ENCODE assay signal across 8 mouse cellular contexts in genomic region chr5:121386120-121386909, GRCm38 (mm10). TPM values are rescaled to one million over a fixed set of nuclear protein-coding genes. Genes with fewer than 3 reads are reported as not detected.
DNase-seq lines count a peak whose midpoint lies in the region; ATAC-seq and TF ChIP-seq lines count a peak whose summit lies in the region.

No protein-coding gene starts in this region.

- H3K36me3 ChIP-seq in liver, adult 2 months (ENCODE audit: control insufficient read depth, insufficient read depth, low read length) = no peaks in the 10 kb centered on the region; the same call in 1 of the 2 replicates
- peaks cover 16% of the 10 kb centered on the region; the same call in 1 of the 2 replicates for H3K36me3 ChIP-seq in embryonic facial prominence, embryonic 15.5 days
- peaks cover 6% of the 10 kb centered on the region for H3K36me3 ChIP-seq in intestine, embryonic 15.5 days
- no peaks in the 10 kb centered on the region for H3K36me3 ChIP-seq in midbrain, embryonic 15.5 days (replicated peaks)

- H3K9ac ChIP-seq in liver, adult 2 months (ENCODE audit: low read depth, low read length) = no peak overlapping the region
- H3K9ac ChIP-seq in embryonic facial prominence, embryonic 15.5 days = no peak overlapping the region
- no peak overlapping the region for H3K9ac ChIP-seq in intestine, embryonic 15.5 days
- H3K9ac ChIP-seq in midbrain, embryonic 15.5 days = peak overlapping the region; percentile 69; the same call in 1 of the 2 replicates

- H3K4me1 ChIP-seq in liver, adult 2 months (ENCODE audit: control insufficient read depth, insufficient read depth, low read length) = peaks cover 15% of the 10 kb centered on the region
- H3K4me1 ChIP-seq in embryonic facial prominence, embryonic 15.5 days = peaks cover 27% of the 10 kb centered on the region
- H3K4me1 ChIP-seq in intestine, embryonic 15.5 days (replicated peaks) = peaks cover 14% of the 10 kb centered on the region; the same call in 1 of the 2 replicates
- peaks cover 31% of the 10 kb centered on the region for H3K4me1 ChIP-seq in midbrain, embryonic 15.5 days

- peak overlapping the region; percentile 69 for H3K4me2 ChIP-seq in embryonic facial prominence, embryonic 15.5 days (replicated peaks)
- H3K4me2 ChIP-seq in intestine, embryonic 15.5 days (replicated peaks) = peak overlapping the region; percentile 82
- peak overlapping the region; percentile 68 for H3K4me2 ChIP-seq in midbrain, embryonic 15.5 days

- H3K9me3 ChIP-seq in embryonic facial prominence, embryonic 15.5 days (replicated peaks) = no peaks in the 10 kb centered on the region
- H3K9me3 ChIP-seq in intestine, embryonic 15.5 days = no peaks in the 10 kb centered on the region
- H3K9me3 ChIP-seq in midbrain, embryonic 15.5 days = no peaks in the 10 kb centered on the region

- H3K27me3 ChIP-seq in liver, adult 2 months (ENCODE audit: control insufficient read depth, insufficient read depth, low read length) = no peaks in the 10 kb centered on the region
- no peaks in the 10 kb centered on the region for H3K27me3 ChIP-seq in embryonic facial prominence, embryonic 15.5 days
- no peaks in the 10 kb centered on the region for H3K27me3 ChIP-seq in intestine, embryonic 15.5 days (replicated peaks)
- H3K27me3 ChIP-seq in midbrain, embryonic 15.5 days (replicated peaks) = no peaks in the 10 kb centered on the region; the same call in 1 of the 2 replicates

- peak overlapping the region; percentile 80 for H3K27ac ChIP-seq in liver, adult 2 months (replicated peaks; ENCODE audit: insufficient read depth, low read depth, low read length)
- peak overlapping the region; percentile 85 for H3K27ac ChIP-seq in embryonic facial prominence, embryonic 15.5 days (replicated peaks)
- H3K27ac ChIP-seq in intestine, embryonic 15.5 days = no peak overlapping the region
- peak overlapping the region; percentile 85 for H3K27ac ChIP-seq in midbrain, embryonic 15.5 days

- no peak for TF ChIP-seq CTCF in liver, adult 2 months (IDR thresholded peaks at IDR 0.05; ENCODE audit: low read depth, low read length)

- no peak for ATAC-seq in embryonic facial prominence, embryonic 15.5 days (ENCODE audit: insufficient number of reproducible peaks, low FRiP score, low TSS enrichment, low read depth)
- no peak for ATAC-seq in intestine, embryonic 15.5 days
- no peak; the same call in 1 of the 2 replicates for ATAC-seq in midbrain, embryonic 15.5 days (replicated peaks)

- no peak for DNase-seq in liver, adult 2 months (ENCODE audit: extremely low read depth, low read depth, low spot score)
- DNase-seq in liver = no peak
- DNase-seq in embryo, embryonic 10 days (ENCODE audit: low spot score) = no peak
- no peak for DNase-seq in ovary, adult 18-20 months (ENCODE audit: low spot score)
- no peak for DNase-seq in kidney, adult 8-10 months

- peaks cover 17% of the 10 kb centered on the region; the same call in 1 of the 2 replicates for H3K79me2 ChIP-seq in liver, adult 2 months (ENCODE audit: control insufficient read depth, insufficient read depth, low read length)

- 35% methylated on average over 22 of the region's 22 CpGs for WGBS in liver, adult 2 months
- 27% methylated on average over 22 of the region's 22 CpGs for WGBS in embryonic facial prominence, embryonic 15.5 days
- WGBS in intestine, embryonic 15.5 days = 31% methylated on average over 22 of the region's 22 CpGs
- 37% methylated on average over 22 of the region's 22 CpGs for whole genome bisulfite sequencing in midbrain, embryonic 15.5 days

- TF ChIP-seq POLR2A in liver, adult 2 months (IDR thresholded peaks at IDR 0.05; ENCODE audit: extremely low read depth, insufficient read depth, low read length) = no peak

- peak overlapping the region; percentile 55; the same call in 1 of the 2 replicates for H3K4me3 ChIP-seq in liver, adult 2 months (ENCODE audit: insufficient read depth, low read depth, low read length)
- H3K4me3 ChIP-seq in embryonic facial prominence, embryonic 15.5 days (replicated peaks) = peak overlapping the region; percentile 74
- H3K4me3 ChIP-seq in intestine, embryonic 15.5 days (replicated peaks) = peak overlapping the region; percentile 61
- H3K4me3 ChIP-seq in midbrain, embryonic 15.5 days = peak overlapping the region; percentile 79

RNA-seq across cellular contexts. Expression of gene Trafd1, which starts 0.9 kb away (rescaled TPM):
- 49.5 and 53.7 TPM in 2 replicates for total RNA-seq in liver, adult 2 months (2014; rRNA removed)
- 53.2 and 67.0 TPM in 2 replicates for polyA plus RNA-seq in liver, adult 2 months (2012; rRNA removed)
- polyA plus RNA-seq in embryonic facial prominence, embryonic 15.5 days (2015; fragmentation: Nextera tagmentation; extraction: Ambion mirVana) = 81.8 and 93.6 TPM in 2 replicates
- 55.1 and 58.1 TPM in 2 replicates for polyA plus RNA-seq in intestine, embryonic 15.5 days (2015; fragmentation: Nextera tagmentation; extraction: Ambion mirVana)
- 144 and 150 TPM in 2 replicates for polyA plus RNA-seq in midbrain, embryonic 15.5 days (2015; fragmentation: Nextera tagmentation; extraction: Ambion mirVana)

RNA-seq across cellular contexts. Expression of gene Naa25, which starts 11.4 kb away (rescaled TPM):
- total RNA-seq in liver, adult 2 months (2014; rRNA removed) = 8.6 and 8.9 TPM in 2 replicates
- 5.8 and 7.6 TPM in 2 replicates for polyA plus RNA-seq in liver, adult 2 months (2012; rRNA removed)
- 39.4 and 40.6 TPM in 2 replicates for polyA plus RNA-seq in embryonic facial prominence, embryonic 15.5 days (2015; fragmentation: Nextera tagmentation; extraction: Ambion mirVana)
- polyA plus RNA-seq in intestine, embryonic 15.5 days (2015; fragmentation: Nextera tagmentation; extraction: Ambion mirVana) = 46.3 and 48.0 TPM in 2 replicates
- polyA plus RNA-seq in midbrain, embryonic 15.5 days (2015; fragmentation: Nextera tagmentation; extraction: Ambion mirVana) = 53.2 and 56.6 TPM in 2 replicates
